Mouse (Mus musculus): ENCODE data around the gene Olfr656.

The Olfr656 gene

DNA sequence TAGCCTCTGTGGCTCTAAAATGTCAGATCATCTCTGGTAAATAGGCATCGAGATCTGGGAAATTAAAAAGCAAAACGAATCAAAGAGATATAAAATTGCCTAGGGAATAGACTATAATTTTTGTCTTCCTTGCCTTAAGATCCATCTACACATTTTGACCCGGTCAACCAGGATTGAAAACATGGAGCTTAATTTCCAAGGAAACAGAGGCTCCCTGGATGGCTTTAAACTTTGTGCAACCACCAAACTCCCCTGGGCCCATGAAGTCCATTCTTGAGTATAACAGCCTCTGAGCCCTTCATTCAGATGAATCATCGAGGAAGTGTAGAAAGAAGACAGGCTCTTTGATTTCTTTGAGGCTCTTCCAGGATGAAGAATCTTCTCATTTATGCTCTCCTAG, at the start of gene Olfr656:
TSS of gene Olfr656 (plus strand) at position 301 of the 400 bp plus-strand sequence.
- no peak for DNase-seq

DNA sequence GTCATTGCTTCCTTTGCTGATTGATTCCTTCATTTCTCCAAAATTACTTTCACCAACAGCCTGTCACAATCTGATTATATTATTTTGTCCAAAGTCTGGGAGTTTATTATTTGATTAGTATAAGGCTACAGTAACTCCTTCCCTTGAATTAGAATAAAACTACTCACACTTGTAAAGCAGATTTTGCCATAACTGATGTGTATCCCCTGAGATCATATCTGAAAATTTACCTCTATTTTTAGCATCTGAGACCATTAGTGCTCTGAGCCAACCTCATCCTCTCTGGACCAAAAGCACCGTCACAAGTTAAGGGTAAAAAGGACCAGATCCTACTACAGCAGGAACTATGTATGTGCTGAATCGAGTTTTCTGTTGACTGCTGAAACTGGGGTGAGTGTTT, 36.7 kb upstream of the Olfr656 start, which contains the start of gene Olfr653:
TSS of gene Olfr653 (plus strand) at position 301 of the 400 bp plus-strand sequence.
- no peak for DNase-seq

GRCm38 (mm10) chr7:104580846-104581245, 32.9 kb upstream of the Olfr656 start:
- DNase-seq: no peak

DNA sequence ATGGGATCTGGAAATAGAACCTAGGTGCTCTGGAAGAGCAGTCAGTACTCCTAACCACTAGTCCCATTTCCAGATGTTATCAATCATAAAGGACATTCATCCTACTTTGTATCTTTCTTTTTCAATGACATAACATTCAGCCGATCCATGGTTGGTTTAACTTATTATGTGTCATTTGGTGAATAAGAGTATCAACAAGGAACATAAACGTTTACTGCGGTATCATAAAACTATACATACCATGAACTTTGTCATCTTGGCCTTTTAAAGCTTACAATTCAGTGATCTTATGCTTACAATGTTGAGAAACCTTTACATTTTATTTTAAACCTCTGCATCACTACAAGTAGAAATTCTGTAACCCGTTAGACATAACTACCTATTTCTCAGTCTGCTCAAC, 32.3 kb upstream of the Olfr656 start:
- no peak for DNase-seq

DNA sequence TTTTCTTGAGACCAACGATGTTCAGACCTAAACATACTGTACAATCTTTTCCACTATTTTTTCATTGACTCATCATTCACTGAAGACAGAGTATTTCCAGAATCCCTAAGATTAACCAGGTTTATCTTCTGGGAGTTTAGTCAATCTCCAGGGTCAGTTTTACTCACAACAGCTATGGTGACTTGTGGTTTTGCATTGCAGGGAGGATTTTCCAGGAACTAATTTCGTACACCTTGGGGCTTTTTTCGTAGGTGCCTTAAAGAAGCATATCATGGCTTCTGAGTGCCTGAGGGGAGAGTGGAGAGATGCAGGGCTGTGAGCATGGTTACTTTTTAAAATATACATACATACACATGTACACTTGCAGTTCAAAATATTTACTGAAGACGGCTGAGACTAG, 27.0 kb upstream of the Olfr656 start, which contains the start of gene Olfr654:
TSS of gene Olfr654 (plus strand) at position 301 of the 400 bp plus-strand sequence.
- no peak for DNase-seq

- no peak for DNase-seq
Observed at GRCm38 (mm10) chr7:104588274-104588673, 25.5 kb upstream of the Olfr656 start.

DNA sequence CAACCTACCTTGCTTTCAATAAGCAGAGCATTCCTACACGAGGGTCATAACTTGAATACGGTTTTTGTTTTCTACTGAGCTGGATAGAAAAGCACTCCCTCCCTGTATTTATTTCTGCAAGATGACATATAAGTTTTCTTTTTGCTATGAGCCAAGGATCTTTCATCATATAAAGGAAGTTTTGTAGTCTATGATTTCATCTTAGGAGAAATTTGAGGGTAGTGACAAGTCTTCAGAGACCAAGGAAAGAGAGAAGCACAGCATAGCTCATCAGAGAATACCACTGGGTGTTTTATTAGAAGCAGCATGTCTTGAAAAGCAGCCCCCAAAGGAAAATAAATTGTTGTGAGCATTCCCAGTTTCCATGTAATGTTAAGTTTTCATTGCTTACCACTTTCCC, 12.1 kb upstream of the Olfr656 start, which contains the start of gene Olfr655:
TSS of gene Olfr655 (minus strand) at position 101 of the 400 bp plus-strand sequence.
- DNase-seq: no peak

DNA sequence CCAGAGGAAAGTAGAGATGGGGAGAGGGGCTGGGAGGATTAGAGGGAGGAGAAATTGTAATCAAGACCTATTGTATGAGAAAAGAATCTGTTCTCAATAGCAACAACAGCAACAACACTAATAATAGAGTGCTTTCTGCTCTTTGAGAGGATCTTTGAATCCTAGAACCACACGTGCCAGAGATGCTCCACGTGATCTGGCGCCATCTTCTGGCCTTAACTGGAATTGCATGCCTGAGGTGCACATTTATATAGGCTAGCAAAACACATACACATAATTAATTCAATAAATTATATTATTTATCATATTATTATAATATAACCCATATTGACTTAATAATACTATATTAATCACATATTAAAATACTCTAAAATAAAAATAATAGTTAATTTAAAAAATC, 10.6 kb upstream of the Olfr656 start:
- DNase-seq: peak; percentile 12

- DNase-seq: no peak
Observed at GRCm38 (mm10) chr7:104604727-104605126, 9.0 kb upstream of the Olfr656 start.

GRCm38 (mm10) chr7:104624494-104624893, 10.7 kb downstream of the Olfr656 start, which contains the start of gene Olfr657:
Olfr657 (plus strand) TSS chr7:104624794.
- DNase-seq: no peak

- DNase-seq: peak; percentile 39
Observed at GRCm38 (mm10) chr7:104646841-104647482, 33.2 kb downstream of the Olfr656 start, which contains the start of gene Olfr658. Olfr658 (minus strand) TSS chr7:104647305.

GRCm38 (mm10) chr7:104666453-104666852, 52.7 kb downstream of the Olfr656 start, which contains the start of gene Olfr659:
Olfr659 (plus strand) TSS chr7:104666753.
- no peak for DNase-seq
